Mouse (Mus musculus): ENCODE results near the gene Prr5l.

The Prr5l gene

GRCm38 (mm10) chr2:101871179-101871578, 11.6 kb downstream of the Prr5l start:
- peak; percentile 55 for DNase-seq

- no peak for DNase-seq
These were observed 14.1 kb downstream of the Prr5l start for GRCm38 (mm10) chr2:101868683-101869082.

GRCm38 (mm10) chr2:101862219-101863123, 20.4 kb downstream of the Prr5l start:
- peak; percentile 36 for DNase-seq

- DNase-seq: no peak
These were observed 21.8 kb downstream of the Prr5l start for GRCm38 (mm10) chr2:101860920-101861485.

- no peak for DNase-seq
These were observed 26.7 kb downstream of the Prr5l start for GRCm38 (mm10) chr2:101856174-101856573.

GRCm38 (mm10) chr2:101854792-101855191, 28.0 kb downstream of the Prr5l start:
- no peak for DNase-seq

GRCm38 (mm10) chr2:101842756-101843155, 40.1 kb downstream of the Prr5l start:
- DNase-seq: no peak

GRCm38 (mm10) chr2:101834816-101835523, 47.9 kb downstream of the Prr5l start:
- no peak for DNase-seq

- no peak for DNase-seq
These were observed 50.5 kb downstream of the Prr5l start for GRCm38 (mm10) chr2:101832361-101832760.

GRCm38 (mm10) chr2:101831851-101832250, 51.0 kb downstream of the Prr5l start:
- no peak for DNase-seq

GRCm38 (mm10) chr2:101830186-101830915, 52.5 kb downstream of the Prr5l start:
- DNase-seq: no peak

GRCm38 (mm10) chr2:101829013-101829412, 53.8 kb downstream of the Prr5l start:
- no peak for DNase-seq

- DNase-seq: no peak
These were observed 54.7 kb downstream of the Prr5l start for GRCm38 (mm10) chr2:101828057-101828643.

GRCm38 (mm10) chr2:101827626-101828025, 55.2 kb downstream of the Prr5l start:
- DNase-seq: peak; percentile 82

- no peak for DNase-seq
These were observed 55.8 kb downstream of the Prr5l start for GRCm38 (mm10) chr2:101826950-101827600.

GRCm38 (mm10) chr2:101826186-101826707, 56.6 kb downstream of the Prr5l start:
- no peak for DNase-seq

GRCm38 (mm10) chr2:101825226-101826120, 57.4 kb downstream of the Prr5l start:
- DNase-seq: no peak

- DNase-seq: no peak
These were observed 59.0 kb downstream of the Prr5l start for GRCm38 (mm10) chr2:101823821-101824220.

- peak; percentile 38 for DNase-seq
These were observed 60.0 kb downstream of the Prr5l start for GRCm38 (mm10) chr2:101822785-101823184.

- no peak for DNase-seq
These were observed 62.0 kb downstream of the Prr5l start for GRCm38 (mm10) chr2:101820816-101821215.

Data from kidney, adult 18-20 months (tissue).